Mouse (Mus musculus) limb, embryonic 13.5 days (tissue): ENCODE results near the gene Dvl3. TPM values are rescaled to one million over a fixed set of nuclear protein-coding genes. Genes with fewer than 3 reads are reported as not detected.

Experiments
- ATAC-seq: fragments of 200-750 bp; cut with Nextera tagmentation; 2 replicates; pipeline ENCODE4 v1.8.0; 2017; ENCODE audit warnings: low read depth, moderate number of reproducible peaks, moderate TSS enrichment; ENCODE audit not compliant: low FRiP score
- H3K27ac ChIP-seq: fragments of 300-500 bp; sonication (generic); 2 replicates; pipeline ENCODE4 v1.5.1; 2015; ENCODE audit warnings: inconsistent platforms, mild to moderate bottlenecking, moderate library complexity
- H3K27me3 ChIP-seq: fragments of 300-500 bp; sonication (generic); 2 replicates; pipeline ENCODE4 v1.6.1; 2015; ENCODE audit warnings: mild to moderate bottlenecking, inconsistent platforms
- H3K36me3 ChIP-seq: fragments of 300-500 bp; sonication (generic); 2 replicates; pipeline ENCODE4 v1.6.1; 2015; ENCODE audit warnings: inconsistent platforms, mild to moderate bottlenecking, moderate library complexity
- H3K4me1 ChIP-seq: fragments of 300-500 bp; sonication (generic); 2 replicates; pipeline ENCODE4 v1.6.1; 2015; ENCODE audit warnings: inconsistent platforms
- H3K4me2 ChIP-seq: fragments of 300-500 bp; sonication (generic); replicated peaks from 2 replicates; pipeline ENCODE4 v1.6.1; 2015; ENCODE audit warnings: inconsistent platforms, mild to moderate bottlenecking, moderate library complexity
- H3K4me3 ChIP-seq: fragments of 300-500 bp; sonication (generic); 2 replicates; pipeline ENCODE4 v1.5.1; 2015; ENCODE audit warnings: moderate library complexity, mild to moderate bottlenecking, inconsistent platforms
- H3K9ac ChIP-seq: fragments of 300-500 bp; sonication (generic); 2 replicates; pipeline ENCODE4 v1.6.1; 2015; ENCODE audit warnings: mild to moderate bottlenecking, inconsistent platforms
- H3K9me3 ChIP-seq: fragments of 300-500 bp; sonication (generic); 2 replicates; pipeline ENCODE4 v1.6.1; 2016; ENCODE audit warnings: inconsistent platforms
- WGBS: fragments of 180-500 bp; shearing (Covaris S2); methylation state at CpG from one replicate; pipeline ENCODE4 v1.1.7; 2015; 5-methylcytosine and 5-hydroxymethylcytosine counted together
- polyA plus RNA-seq: library from polyadenylated mRNA; unstranded; fragments of >200 nt; fragmentation: Nextera tagmentation; extraction: Ambion mirVana; gene quantifications from 2 replicates; pipeline ENCODE4 v1.2.1, GENCODE M21; 2015

The Dvl3 gene
- polyA plus RNA-seq, 1 experiment from 2014 or later: 28.0 TPM

- Histone ChIP-seq H3K9ac (no peak overlapping the region), H3K36me3 (peaks cover 69% of the 10 kb centered on the region), H3K4me3 (no peak overlapping the region), H3K9me3 (no peaks in the 10 kb centered on the region), H3K27me3 (no peaks in the 10 kb centered on the region), H3K27ac (no peak overlapping the region), H3K4me1 (peaks cover 13% of the 10 kb centered on the region), H3K4me2 (no peak overlapping the region)
- no peak for ATAC-seq
- 95% methylated on average over 1 of the region's 1 CpGs for WGBS
Observed at GRCm38 (mm10) chr16:20552594-20552993, 35.8 kb downstream of the Dvl3 start.

- no peak overlapping the region for H3K4me2 ChIP-seq
- no peaks in the 10 kb centered on the region for H3K9me3 ChIP-seq
- peaks cover 91% of the 10 kb centered on the region for H3K36me3 ChIP-seq
- H3K9ac ChIP-seq: no peak overlapping the region
- H3K27me3 ChIP-seq: no peaks in the 10 kb centered on the region
- 91% methylated on average over 6 of the region's 6 CpGs for WGBS
- no peak overlapping the region for H3K4me3 ChIP-seq
- H3K27ac ChIP-seq: no peak overlapping the region
- ATAC-seq: no peak
- no peaks in the 10 kb centered on the region for H3K4me1 ChIP-seq
Observed at GRCm38 (mm10) chr16:20555000-20555399, 38.2 kb downstream of the Dvl3 start.

GRCm38 (mm10) chr16:20557381-20557780 lies 40.6 kb downstream of the Dvl3 start:
- Histone ChIP-seq H3K4me3 (no peak overlapping the region), H3K27me3 (no peaks in the 10 kb centered on the region), H3K9ac (no peak overlapping the region), H3K27ac (no peak overlapping the region), H3K9me3 (no peaks in the 10 kb centered on the region), H3K4me1 (no peaks in the 10 kb centered on the region), H3K4me2 (no peak overlapping the region), H3K36me3 (peaks cover 93% of the 10 kb centered on the region)
- no peak for ATAC-seq
- 61% methylated on average over 7 of the region's 7 CpGs for WGBS

- ATAC-seq: no peak
- no peak overlapping the region for H3K27ac ChIP-seq
Observed at GRCm38 (mm10) chr16:20565075-20565474, 48.3 kb downstream of the Dvl3 start.

More at GRCm38 (mm10) chr16:20565075-20565474, 48.3 kb downstream of the Dvl3 start:
- Histone ChIP-seq H3K9me3 (no peaks in the 10 kb centered on the region), H3K27me3 (no peaks in the 10 kb centered on the region), H3K36me3 (peaks cover 35% of the 10 kb centered on the region), H3K4me2 (no peak overlapping the region), H3K4me3 (no peak overlapping the region), H3K9ac (no peak overlapping the region), H3K4me1 (no peaks in the 10 kb centered on the region)
- whole genome bisulfite sequencing: 90% methylated on average over 1 of the region's 1 CpGs

Other genes starting within 250 kb of the Dvl3 start
- 85.5 and 99.8 TPM in 2 replicates for gene Parl, start 214.6 kb upstream of the Dvl3 start, polyA plus RNA-seq
- gene Cyp2ab1, start 191.6 kb upstream of the Dvl3 start, polyA plus RNA-seq: not detected in 2 replicates
- gene Abcc5, start 90.6 kb upstream of the Dvl3 start, polyA plus RNA-seq: 86.9 and 100 TPM in 2 replicates
- 109 and 113 TPM in 2 replicates for gene Eif2b5, start 18.2 kb upstream of the Dvl3 start, polyA plus RNA-seq
- gene Ap2m1, start 18.5 kb downstream of the Dvl3 start, polyA plus RNA-seq: 629 and 657 TPM in 2 replicates
- gene Abcf3, start 31.6 kb downstream of the Dvl3 start, polyA plus RNA-seq: 68.1 and 78.1 TPM in 2 replicates
- gene Vwa5b2, start 72.5 kb downstream of the Dvl3 start, polyA plus RNA-seq: 0.73 and 1.5 TPM in 2 replicates
- 37.2 and 37.7 TPM in 2 replicates for gene Eef1akmt4, start 94.6 kb downstream of the Dvl3 start, polyA plus RNA-seq
- gene Gm49333, start 94.6 kb downstream of the Dvl3 start, polyA plus RNA-seq: not detected in 2 replicates
- gene Alg3, start 94.8 kb downstream of the Dvl3 start, polyA plus RNA-seq: 39.5 and 41.1 TPM in 2 replicates
- 0.92 and 1.2 TPM in 2 replicates for gene Camk2n2, start 104.3 kb downstream of the Dvl3 start, polyA plus RNA-seq
- 6.9 and 7.5 TPM in 2 replicates for gene Ece2, start 112.8 kb downstream of the Dvl3 start, polyA plus RNA-seq
- 342 and 355 TPM in 2 replicates for gene Psmd2, start 134.7 kb downstream of the Dvl3 start, polyA plus RNA-seq
- 175 and 183 TPM in 2 replicates for gene Eif4g1, start 151.3 kb downstream of the Dvl3 start, polyA plus RNA-seq
- 8.5 and 10.4 TPM in 2 replicates for gene Fam131a, start 176.3 kb downstream of the Dvl3 start, polyA plus RNA-seq
- 117 and 118 TPM in 2 replicates for gene Polr2h, start 200.7 kb downstream of the Dvl3 start, polyA plus RNA-seq
- 23.3 and 23.5 TPM in 2 replicates for gene Clcn2, start 200.8 kb downstream of the Dvl3 start, polyA plus RNA-seq
- 9.1 and 9.3 TPM in 2 replicates for gene Chrd, start 216.1 kb downstream of the Dvl3 start, polyA plus RNA-seq
- 0.66 and 0.74 TPM in 2 replicates for gene Thpo, start 217.5 kb downstream of the Dvl3 start, polyA plus RNA-seq